25 mouse cellular contexts compared by ENCODE assay signal in genomic region chr2:3323132-3323531, GRCm38 (mm10). TPM values are rescaled to one million over a fixed set of nuclear protein-coding genes. Genes with fewer than 3 reads are reported as not detected.
DNase-seq lines count a peak whose midpoint lies in the region; TF ChIP-seq lines count a peak whose summit lies in the region.
"Had no signal": no experiment of that assay in that cellular context is flagged by ENCODE, and none has a peak within 500 bp of the region (broad histone marks: within the 10 kb centered on the region; RNA-seq: fewer than 3 reads in every experiment).

No protein-coding gene starts in this region.

- H3K4me3 ChIP-seq in bone marrow macrophage, adult 2 months (ENCODE audit: insufficient read depth, low read length): no peak overlapping the region
- H3K4me3 ChIP-seq: forebrain, embryonic 10.5 days; heart, embryonic 12.5 days; heart, embryonic 15.5 days had no signal

- TF ChIP-seq CTCF in bone marrow macrophage, adult 2 months (IDR thresholded peaks at IDR 0.05; ENCODE audit: low read depth, low read length): no peak

- H3K27ac ChIP-seq in bone marrow macrophage, adult 2 months (ENCODE audit: insufficient read depth, low read depth, low read length): peak overlapping the region; percentile 32
- H3K27ac ChIP-seq: forebrain, embryonic 10.5 days; heart, embryonic 15.5 days; hindbrain, embryonic 14.5 days; hindbrain, postnatal 0 days had no signal

- DNase-seq in heart, adult 11 months: peak; percentile 24
- no peak for DNase-seq in heart, postnatal 10 days
- DNase-seq in lung, postnatal 25 days (ENCODE audit: low spot score): peak; percentile 24
- no peak for DNase-seq in lung, postnatal 4 days
- DNase-seq in skeletal muscle tissue, adult 2 months (ENCODE audit: low read depth, low spot score): peak; percentile 36
- no peak for DNase-seq in cerebellum, postnatal 25 days
- DNase-seq in layer of hippocampus, postnatal 36 days: no peak
- DNase-seq: adrenal gland, postnatal 10 days; adrenal gland, postnatal 36 days; cerebellum, adult 11-12 months; cerebellum, adult 8-10 months; cerebellum, postnatal 10 days; forebrain, postnatal 0 days; gastrocnemius, postnatal 25 days; heart, adult 18-20 months; heart, postnatal 14 days; heart, postnatal 4 days had no signal

- intact Hi-C loops in heart, postnatal 10 days (cut with DNase I): no loop called here

- no peak for TF ChIP-seq POLR2A in bone marrow macrophage, adult 2 months (IDR thresholded peaks at IDR 0.05; ENCODE audit: borderline replicate concordance, low read depth, low read length)

- H3K4me1 ChIP-seq in bone marrow macrophage, adult 2 months (ENCODE audit: control insufficient read depth, insufficient read depth, low read length): peaks cover 14% of the 10 kb centered on the region
- H3K4me1 ChIP-seq: forebrain, embryonic 10.5 days; heart, embryonic 15.5 days had no signal

RNA-seq across cellular contexts. Expression of gene Rpp38, which starts 9.3 kb away (rescaled TPM):
- total RNA-seq in heart, postnatal 10 days (2021): 1 to 10 TPM; 5.8 to 6.4 TPM
- polyA plus RNA-seq in bone marrow macrophage, adult 2 months (2012; ENCODE audit: insufficient read depth, insufficient read length, missing spikeins): 4.7 and 5.5 TPM in 2 replicates
- total RNA-seq in layer of hippocampus, postnatal 36 days (2021): 10 to 100 TPM in 1 of 2 experiments, 1 to 10 TPM in 1; 8.4 to 11.9 TPM

RNA-seq across cellular contexts. Expression of gene Acbd7, which starts 12.8 kb away (rescaled TPM):
- total RNA-seq in heart, postnatal 10 days (2021): not detected
- polyA plus RNA-seq in bone marrow macrophage, adult 2 months (2012; ENCODE audit: insufficient read depth, insufficient read length, missing spikeins): not detected in 2 replicates
- 1 to 10 TPM; 1.6 to 2.4 TPM for total RNA-seq in layer of hippocampus, postnatal 36 days (2021)
- total RNA-seq: adrenal gland, postnatal 36 days; forebrain, postnatal 0 days; hindbrain, postnatal 0 days had no signal
- polyA plus RNA-seq: activated CD4-positive, CD25-positive, alpha-beta regulatory T cell, adult 4 months; forebrain, embryonic 10.5 days; inflammation-experienced regulatory T-cells, adult 6 months had no signal

RNA-seq across cellular contexts. Expression of gene Nmt2, which starts 39.1 kb away (rescaled TPM):
- 10 to 100 TPM; 15.3 to 17.6 TPM for total RNA-seq in heart, postnatal 10 days (2021)
- 18.3 and 20.6 TPM in 2 replicates for polyA plus RNA-seq in bone marrow macrophage, adult 2 months (2012; ENCODE audit: insufficient read depth, insufficient read length, missing spikeins)
- total RNA-seq in layer of hippocampus, postnatal 36 days (2021): 10 to 100 TPM; 89.4 to 98.0 TPM

Comparison
In these comparisons a context has a peak if more than half of its experiments do, and no peak if none do; other contexts are left out.
1. DNase-seq: peak in heart, adult 11 months (single experiment), lung, postnatal 25 days (single experiment) and skeletal muscle tissue, adult 2 months (single experiment); none in heart, postnatal 10 days (0 of 2), lung, postnatal 4 days (0 of 2), cerebellum, postnatal 25 days (0 of 2) and layer of hippocampus, postnatal 36 days (0 of 2).
2. RNA of gene Nmt2, which starts 39.1 kb away (total RNA-seq): 89.4 to 98.0 TPM in layer of hippocampus, postnatal 36 days; 15.3 to 17.6 TPM in heart, postnatal 10 days; every median in the first group is over 4 times any median in the second.